Mouse (Mus musculus) kidney, postnatal 25 days (tissue): ENCODE measurements around the gene Gm20894.
"Not testable (repeated sequence)": the region's sequence is repeated elsewhere in the genome, so short reads cannot be mapped to it uniquely, and the experiment has no call there.

ENCODE experiments used
- DNase-seq, 2 experiments: peaks; one replicate each; pipeline ENCODE4 v3.0.0; 2021; ENCODE audit warnings: mixed read lengths in 2 of 2

Gene Gm20894

GRCm38 (mm10) chrY:28271412-28271811, at the start of gene Gm20894:
Gene Gm20894, minus strand, starts transcription at chrY:28271512.
- not testable (repeated sequence) for DNase-seq
